Mouse (Mus musculus): ENCODE results near the gene Notch4. TPM values are rescaled to one million over a fixed set of nuclear protein-coding genes. Genes with fewer than 3 reads are reported as not detected.

Notch4 gene
- polyA plus RNA-seq, 2 experiments: 0.67 to 0.99 TPM

DNA sequence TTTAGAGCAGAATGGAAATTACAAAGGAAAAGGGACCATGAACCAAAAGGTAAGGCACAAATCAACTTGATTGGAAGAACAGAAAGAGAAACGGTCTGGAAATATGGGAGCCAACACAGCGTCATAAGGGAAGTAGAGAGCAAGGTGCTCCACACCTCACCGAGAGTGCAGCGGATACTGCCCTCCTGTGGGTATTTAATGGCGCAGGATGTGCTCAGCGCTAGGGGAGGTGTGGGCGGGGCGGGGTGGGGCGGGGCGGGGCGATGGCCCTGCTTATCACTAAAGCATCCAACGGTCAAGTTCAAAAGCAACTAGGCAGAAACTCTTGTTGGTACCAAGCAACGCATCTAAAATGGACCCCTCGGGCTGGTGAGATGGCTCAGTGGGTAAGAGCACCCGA, 4.2 kb upstream of the Notch4 start:
- Histone ChIP-seq H3K4me1 (replicated peaks; ENCODE audit: control insufficient read depth in 2 of 2, insufficient read depth in 2 of 2, low read length in 1 of 2) (peaks cover 3 to 4% of the 10 kb centered on the region in 2 experiments; a peak in 3 of 4 replicates), H3K27ac (no peak overlapping the region), H3K4me2 (ENCODE audit: low read depth) (no peak overlapping the region), H3K36me3 (replicated peaks; ENCODE audit: control insufficient read depth, insufficient read depth, low read depth) (no peaks in the 10 kb centered on the region), H3K27me3 (ENCODE audit: control insufficient read depth, insufficient read depth, low read length) (no peaks in the 10 kb centered on the region), H3K9me3 (ENCODE audit: control insufficient read depth, low read length) (no peaks in the 10 kb centered on the region), H3K9ac (replicated peaks) (no peak overlapping the region), H3K4me3 (ENCODE audit: insufficient read depth in 1 of 2, low read depth in 2 of 2, low read length in 2 of 2) (no peak overlapping the region)
- TF ChIP-seq EP300 (IDR thresholded peaks at IDR 0.05; ENCODE audit: low read depth): no peak
- peak; percentile 46 for TF ChIP-seq CTCF (IDR thresholded peaks at IDR 0.05; ENCODE audit: low read depth)
- DNase-seq (ENCODE audit: low read depth in 3 of 3, low spot score in 3 of 3): peak in 1 of 3 experiments; percentile 20
- ATAC-seq (ENCODE audit: insufficient read depth): peak; percentile 55; the same call in 1 of the 2 replicates
- WGBS (ENCODE audit: insufficient replicate concordance): 15% methylated on average over 15 of the region's 15 CpGs

DNA sequence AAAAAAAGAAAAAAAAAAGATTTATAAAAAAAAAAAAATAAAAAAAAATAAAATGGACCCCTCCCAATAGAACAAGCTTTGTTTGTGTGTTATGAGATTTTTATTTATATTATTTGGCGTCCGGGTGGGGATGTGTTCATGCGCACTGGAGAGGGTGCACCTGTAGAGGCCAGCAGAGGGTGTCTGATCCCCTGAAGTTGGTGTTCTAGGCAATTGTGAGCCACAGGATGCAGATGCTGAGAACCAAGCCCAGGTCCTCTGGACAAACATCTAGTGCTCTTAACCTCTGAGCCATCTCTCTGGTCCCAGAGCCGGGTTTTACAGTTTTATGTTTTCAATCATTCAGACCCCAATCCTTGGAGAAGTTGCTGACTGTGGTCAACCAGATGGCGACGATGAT, 3.6 kb upstream of the Notch4 start:
- ATAC-seq (ENCODE audit: insufficient read depth): no peak
- no peak for TF ChIP-seq EP300 (IDR thresholded peaks at IDR 0.05; ENCODE audit: low read depth)
- no peak for TF ChIP-seq CTCF (IDR thresholded peaks at IDR 0.05; ENCODE audit: low read depth)
- H3K27ac ChIP-seq: no peak overlapping the region
- H3K4me3 ChIP-seq (ENCODE audit: insufficient read depth in 1 of 2, low read depth in 2 of 2, low read length in 2 of 2): no peak overlapping the region
- 79% methylated on average over 6 of the region's 6 CpGs for WGBS (ENCODE audit: insufficient replicate concordance)
- no peaks in the 10 kb centered on the region for H3K9me3 ChIP-seq (ENCODE audit: control insufficient read depth, low read length)
- DNase-seq (ENCODE audit: low read depth in 3 of 3, low spot score in 3 of 3): no peak
- H3K4me2 ChIP-seq (ENCODE audit: low read depth): no peak overlapping the region
- no peak overlapping the region for H3K9ac ChIP-seq (replicated peaks)
- peaks cover 3 to 4% of the 10 kb centered on the region in 2 experiments; a peak in 3 of 4 replicates for H3K4me1 ChIP-seq (replicated peaks; ENCODE audit: control insufficient read depth in 2 of 2, insufficient read depth in 2 of 2, low read length in 1 of 2)
- H3K36me3 ChIP-seq (replicated peaks; ENCODE audit: control insufficient read depth, insufficient read depth, low read depth): no peaks in the 10 kb centered on the region
- no peaks in the 10 kb centered on the region for H3K27me3 ChIP-seq (ENCODE audit: control insufficient read depth, insufficient read depth, low read length)

DNA sequence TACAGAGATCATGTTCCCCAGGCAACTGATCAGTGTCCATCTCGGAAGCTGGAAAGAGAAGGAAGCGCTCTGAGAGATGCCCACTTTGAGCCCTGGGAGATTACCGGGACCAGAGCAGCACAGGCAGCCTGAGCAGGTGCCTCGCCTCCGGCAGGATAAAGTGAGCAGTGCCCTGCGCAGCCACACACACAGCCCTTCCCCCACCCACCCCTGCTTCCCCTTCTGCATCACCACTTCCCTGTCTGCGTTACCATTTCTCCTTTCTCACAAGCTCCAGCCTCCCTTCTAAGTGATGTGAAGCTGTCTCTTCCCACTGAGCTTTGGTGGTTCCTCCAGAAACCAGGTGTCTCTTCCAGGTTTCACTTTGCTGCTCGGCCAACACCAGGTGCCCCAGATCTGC, 2.9 kb upstream of the Notch4 start:
- ATAC-seq (ENCODE audit: insufficient read depth) (no peak), DNase-seq (ENCODE audit: low read depth in 3 of 3, low spot score in 3 of 3) (peak in 1 of 3 experiments; percentile 7)
- no peak for TF ChIP-seq EP300 (IDR thresholded peaks at IDR 0.05; ENCODE audit: low read depth)
- TF ChIP-seq CTCF (IDR thresholded peaks at IDR 0.05; ENCODE audit: low read depth): no peak
- Histone ChIP-seq H3K9ac (replicated peaks) (no peak overlapping the region), H3K27ac (no peak overlapping the region), H3K36me3 (replicated peaks; ENCODE audit: control insufficient read depth, insufficient read depth, low read depth) (no peaks in the 10 kb centered on the region), H3K27me3 (ENCODE audit: control insufficient read depth, insufficient read depth, low read length) (no peaks in the 10 kb centered on the region), H3K4me1 (replicated peaks; ENCODE audit: control insufficient read depth in 2 of 2, insufficient read depth in 2 of 2, low read length in 1 of 2) (peaks cover 3 to 4% of the 10 kb centered on the region in 2 experiments; a peak in 3 of 4 replicates), H3K9me3 (ENCODE audit: control insufficient read depth, low read length) (no peaks in the 10 kb centered on the region), H3K4me3 (ENCODE audit: insufficient read depth in 1 of 2, low read depth in 2 of 2, low read length in 2 of 2) (no peak overlapping the region), H3K4me2 (ENCODE audit: low read depth) (peak overlapping the region; percentile 33; the same call in 1 of the 2 replicates)
- 18% methylated on average over 8 of the region's 8 CpGs for WGBS (ENCODE audit: insufficient replicate concordance)

DNA sequence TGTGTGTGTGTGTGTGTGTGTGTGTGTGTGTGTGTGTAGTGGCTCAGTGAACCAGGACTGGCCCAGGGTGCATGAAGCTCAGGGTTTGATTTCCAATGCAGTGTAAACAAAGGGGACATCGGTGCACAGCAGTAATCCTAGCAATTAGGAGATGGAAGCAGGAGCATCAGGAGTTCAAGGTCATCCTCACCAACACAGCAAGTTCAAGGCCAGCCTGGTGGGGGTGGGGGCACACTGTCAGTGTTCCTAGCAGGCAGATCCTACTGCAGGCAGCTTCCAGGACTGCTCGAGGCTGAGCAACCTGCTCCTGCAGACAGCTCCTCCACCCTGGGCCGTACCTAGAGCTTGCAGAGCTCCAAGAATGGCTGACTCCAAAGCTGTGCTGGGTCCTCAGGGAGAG, 1.5 kb upstream of the Notch4 start:
- H3K4me1 ChIP-seq (replicated peaks; ENCODE audit: control insufficient read depth in 2 of 2, insufficient read depth in 2 of 2, low read length in 1 of 2): peaks cover 3 to 4% of the 10 kb centered on the region in 2 experiments; a peak in 3 of 4 replicates
- no peak for TF ChIP-seq EP300 (IDR thresholded peaks at IDR 0.05; ENCODE audit: low read depth)
- no peak for TF ChIP-seq CTCF (IDR thresholded peaks at IDR 0.05; ENCODE audit: low read depth)
- no peak overlapping the region for H3K4me2 ChIP-seq (ENCODE audit: low read depth)
- ATAC-seq (ENCODE audit: insufficient read depth) (no peak), DNase-seq (ENCODE audit: low read depth in 3 of 3, low spot score in 3 of 3) (no peak)
- 41% methylated on average over 3 of the region's 3 CpGs for WGBS (ENCODE audit: insufficient replicate concordance)
- H3K27me3 ChIP-seq (ENCODE audit: control insufficient read depth, insufficient read depth, low read length): no peaks in the 10 kb centered on the region; the same call in 1 of the 2 replicates
- H3K9me3 ChIP-seq (ENCODE audit: control insufficient read depth, low read length): no peaks in the 10 kb centered on the region
- no peak overlapping the region for H3K9ac ChIP-seq (replicated peaks)
- no peak overlapping the region for H3K27ac ChIP-seq
- H3K4me3 ChIP-seq (ENCODE audit: insufficient read depth in 1 of 2, low read depth in 2 of 2, low read length in 2 of 2): no peak overlapping the region
- no peaks in the 10 kb centered on the region for H3K36me3 ChIP-seq (replicated peaks; ENCODE audit: control insufficient read depth, insufficient read depth, low read depth)

DNA sequence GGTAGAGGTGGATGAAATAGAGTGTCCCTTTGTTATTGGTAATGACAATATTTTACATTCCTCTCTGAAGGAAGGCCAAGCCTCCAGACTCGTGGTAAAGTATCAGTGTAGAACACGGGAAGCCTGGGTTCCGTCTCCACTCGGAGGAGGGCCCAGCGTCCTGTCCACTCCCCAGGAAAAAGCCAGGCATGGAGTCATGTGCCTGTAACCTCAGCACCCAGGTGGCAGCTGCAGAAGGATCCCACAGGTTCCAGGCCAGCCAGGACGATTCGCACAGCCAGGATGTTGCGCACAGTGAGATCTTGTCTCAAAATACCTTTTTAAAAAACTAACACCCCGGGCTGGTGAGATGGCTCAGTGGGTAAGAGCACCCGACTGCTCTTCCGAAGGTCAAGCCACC, 714 bp upstream of the Notch4 start:
- H3K27ac ChIP-seq: no peak overlapping the region

More for the DNA sequence above, 714 bp upstream of the Notch4 start:
- 69% methylated on average over 11 of the region's 11 CpGs for WGBS (ENCODE audit: insufficient replicate concordance)
- H3K36me3 ChIP-seq (replicated peaks; ENCODE audit: control insufficient read depth, insufficient read depth, low read depth): no peaks in the 10 kb centered on the region
- no peaks in the 10 kb centered on the region; the same call in 1 of the 2 replicates for H3K27me3 ChIP-seq (ENCODE audit: control insufficient read depth, insufficient read depth, low read length)
- H3K9me3 ChIP-seq (ENCODE audit: control insufficient read depth, low read length): no peaks in the 10 kb centered on the region
- peaks cover 3 to 4% of the 10 kb centered on the region in 2 experiments; a peak in 3 of 4 replicates for H3K4me1 ChIP-seq (replicated peaks; ENCODE audit: control insufficient read depth in 2 of 2, insufficient read depth in 2 of 2, low read length in 1 of 2)
- H3K4me2 ChIP-seq (ENCODE audit: low read depth): no peak overlapping the region
- no peak overlapping the region for H3K4me3 ChIP-seq (ENCODE audit: insufficient read depth in 1 of 2, low read depth in 2 of 2, low read length in 2 of 2)
- ATAC-seq (ENCODE audit: insufficient read depth) (no peak), DNase-seq (ENCODE audit: low read depth in 3 of 3, low spot score in 3 of 3) (no peak)
- TF ChIP-seq EP300 (IDR thresholded peaks at IDR 0.05; ENCODE audit: low read depth) (no peak), CTCF (IDR thresholded peaks at IDR 0.05; ENCODE audit: low read depth) (no peak)
- H3K9ac ChIP-seq (replicated peaks): no peak overlapping the region
